Mouse (Mus musculus) layer of hippocampus, adult 2 months (tissue): ENCODE measurements at regions not wholly inside any gene's neighbourhood (a gene's known extent, or its start where the extent isn't known, plus 50 kb on each side); places are given as distances from the start of the nearest gene placed in this dataset.
"Not testable (repeated sequence)": the region's sequence is repeated elsewhere in the genome, so short reads cannot be mapped to it uniquely, and the experiment has no call there.

ENCODE experiments used
- DNase-seq, 2 experiments: peaks; one replicate each; pipeline ENCODE4 v3.0.0; 2022; ENCODE audit warnings: low spot score in 2 of 2
- H3K27ac ChIP-seq: fragments of 200-600 bp; 2 replicates; pipeline ENCODE4 v1.8.1; 2022
- H3K4me3 ChIP-seq: fragments of 200-600 bp; 2 replicates; pipeline ENCODE4 v1.8.1; 2022; ENCODE audit warnings: mild to moderate bottlenecking
- CTCF ChIP-seq: fragments of 200-600 bp; conservative IDR thresholded peaks from 2 replicates; pipeline ENCODE4 v1.8.1; 2022; ENCODE audit warnings: antibody characterized with exemption, mild to moderate bottlenecking, moderate library complexity

GRCm38 (mm10) chr5:77804113-77804512 is 396.3 kb upstream of the Igfbp7 start:
- TF ChIP-seq CTCF, result no peak
- no peak for DNase-seq
- Histone ChIP-seq H3K4me3 (peak overlapping the region; percentile 55), H3K27ac (no peak overlapping the region)

- DNase-seq, result peak; percentile 36 to 80
- Histone ChIP-seq H3K27ac (no peak overlapping the region), H3K4me3 (peak overlapping the region; percentile 55)
- TF ChIP-seq CTCF, result peak; percentile 96
These were observed 395.7 kb upstream of the Igfbp7 start for GRCm38 (mm10) chr5:77803562-77803961.

- no peak overlapping the region for H3K4me3 ChIP-seq
- H3K27ac ChIP-seq, result no peak overlapping the region
- DNase-seq, result no peak
- no peak for TF ChIP-seq CTCF
These were observed 389.1 kb upstream of the Igfbp7 start for GRCm38 (mm10) chr5:77796960-77797359.

GRCm38 (mm10) chr5:77795766-77796165 is 387.9 kb upstream of the Igfbp7 start:
- Histone ChIP-seq H3K27ac (no peak overlapping the region), H3K4me3 (no peak overlapping the region)
- no peak for DNase-seq
- no peak for TF ChIP-seq CTCF

- TF ChIP-seq CTCF, result no peak
- no peak overlapping the region for H3K27ac ChIP-seq
- no peak overlapping the region for H3K4me3 ChIP-seq
- DNase-seq, result no peak
These were observed 376.1 kb upstream of the Igfbp7 start for GRCm38 (mm10) chr5:77783953-77784352.

GRCm38 (mm10) chr5:77762426-77763042 is 354.7 kb upstream of the Igfbp7 start:
- Histone ChIP-seq H3K27ac (no peak overlapping the region), H3K4me3 (no peak overlapping the region)
- DNase-seq, result no peak
- no peak for TF ChIP-seq CTCF

GRCm38 (mm10) chr5:77762013-77762412 is 354.2 kb upstream of the Igfbp7 start:
- H3K27ac ChIP-seq, result no peak overlapping the region
- H3K4me3 ChIP-seq, result no peak overlapping the region
- no peak for DNase-seq
- TF ChIP-seq CTCF, result no peak

- H3K4me3 ChIP-seq, result no peak overlapping the region
- no peak for TF ChIP-seq CTCF
- H3K27ac ChIP-seq, result no peak overlapping the region
- no peak for DNase-seq
These were observed 341.1 kb upstream of the Igfbp7 start for GRCm38 (mm10) chr5:77748933-77749332.

- Histone ChIP-seq H3K27ac (no peak overlapping the region), H3K4me3 (no peak overlapping the region)
- no peak for DNase-seq
- no peak for TF ChIP-seq CTCF
These were observed 338.8 kb upstream of the Igfbp7 start for GRCm38 (mm10) chr5:77746604-77747003.

- no peak for DNase-seq
- TF ChIP-seq CTCF, result no peak
- H3K4me3 ChIP-seq, result no peak overlapping the region
- no peak overlapping the region for H3K27ac ChIP-seq
These were observed 335.6 kb upstream of the Igfbp7 start for GRCm38 (mm10) chr5:77743467-77743866.

GRCm38 (mm10) chr5:77730286-77730685 is 322.4 kb upstream of the Igfbp7 start:
- H3K4me3 ChIP-seq, H3K27ac ChIP-seq, DNase-seq: not testable (repeated sequence)

- H3K27ac ChIP-seq, result no peak overlapping the region
- DNase-seq, result no peak
- TF ChIP-seq CTCF, result peak; percentile 63
- H3K4me3 ChIP-seq, result no peak overlapping the region
These were observed 273.8 kb upstream of the Igfbp7 start for GRCm38 (mm10) chr5:77681592-77681991.

- DNase-seq, result no peak
- Histone ChIP-seq H3K4me3 (no peak overlapping the region), H3K27ac (no peak overlapping the region)
- TF ChIP-seq CTCF, result no peak
These were observed 264.5 kb upstream of the Igfbp7 start for GRCm38 (mm10) chr5:77672073-77672924.

GRCm38 (mm10) chr5:77663096-77663495 is 255.3 kb upstream of the Igfbp7 start:
- peak; percentile 55 to 72 for DNase-seq
- peak overlapping the region; percentile 54 for H3K27ac ChIP-seq
- no peak for TF ChIP-seq CTCF
- H3K4me3 ChIP-seq, result no peak overlapping the region
